Mouse (Mus musculus) limb, embryonic 12.5 days (tissue): ENCODE data around the gene Fam3b. TPM values are rescaled to one million over a fixed set of nuclear protein-coding genes. Genes with fewer than 3 reads are reported as not detected.

Experiments used
- ATAC-seq: fragments of 200-750 bp; cut with Nextera tagmentation; 2 replicates; pipeline ENCODE4 v1.8.0; 2017; ENCODE audit warnings: low read depth, moderate TSS enrichment; ENCODE audit not compliant: insufficient number of reproducible peaks, insufficient read depth, low FRiP score, low TSS enrichment
- H3K27ac ChIP-seq: fragments of 300-500 bp; sonication (generic); 2 replicates; pipeline ENCODE4 v1.5.1; 2016; ENCODE audit warnings: mild to moderate bottlenecking, moderate library complexity
- H3K27me3 ChIP-seq: fragments of 300-500 bp; sonication (generic); 2 replicates; pipeline ENCODE4 v1.6.1; 2016; ENCODE audit warnings: mild to moderate bottlenecking, moderate library complexity
- H3K36me3 ChIP-seq: fragments of 300-500 bp; sonication (generic); 2 replicates; pipeline ENCODE4 v1.6.1; 2016; ENCODE audit warnings: mild to moderate bottlenecking, moderate library complexity
- H3K4me1 ChIP-seq: fragments of 300-500 bp; sonication (generic); replicated peaks from 2 replicates; pipeline ENCODE4 v1.6.1; 2016
- H3K4me2 ChIP-seq: fragments of 300-500 bp; sonication (generic); 2 replicates; pipeline ENCODE4 v1.6.1; 2016; ENCODE audit warnings: mild to moderate bottlenecking, moderate library complexity
- H3K4me3 ChIP-seq: fragments of 300-500 bp; sonication (generic); replicated peaks from 2 replicates; pipeline ENCODE4 v1.5.1; 2016; ENCODE audit warnings: mild to moderate bottlenecking
- H3K9ac ChIP-seq: fragments of 300-500 bp; sonication (generic); replicated peaks from 2 replicates; pipeline ENCODE4 v1.6.1; 2016; ENCODE audit warnings: mild to moderate bottlenecking, moderate library complexity
- H3K9me3 ChIP-seq: fragments of 300-500 bp; sonication (generic); 2 replicates; pipeline ENCODE4 v1.6.1; 2016; ENCODE audit warnings: mild to moderate bottlenecking, moderate library complexity
- WGBS: fragments of 180-500 bp; shearing (Covaris S2); methylation state at CpG from one replicate; pipeline ENCODE4 v1.1.7; 2016; 5-methylcytosine and 5-hydroxymethylcytosine counted together
- polyA plus RNA-seq: library from polyadenylated mRNA; unstranded; fragments of >200 nt; fragmentation: Nextera tagmentation; extraction: Ambion mirVana; gene quantifications from 2 replicates; pipeline ENCODE4 v1.2.1, GENCODE M21; 2016

Fam3b gene
- polyA plus RNA-seq, 1 experiment from 2014 or later = not detected

DNA sequence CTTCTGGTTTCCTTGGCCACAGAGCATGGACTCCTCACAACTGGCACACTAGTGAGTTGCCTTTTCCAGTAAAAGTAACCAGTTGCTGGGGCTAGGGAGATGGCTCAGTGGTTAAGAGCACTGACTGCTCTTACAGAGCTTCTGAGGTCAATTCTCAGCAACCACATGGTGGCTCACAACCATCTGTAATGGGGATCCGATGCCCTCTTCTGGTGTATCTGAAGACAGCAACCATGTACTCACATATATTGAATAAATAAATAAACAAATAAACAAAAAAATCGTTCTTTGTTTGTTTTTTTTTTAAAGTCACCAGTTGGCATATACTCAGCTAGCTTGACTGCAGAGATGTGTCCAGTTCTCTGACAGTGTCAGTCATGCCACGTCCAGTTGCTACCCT lies 1.7 kb upstream of the Fam3b start:
- H3K4me3 ChIP-seq = no peak overlapping the region
- peaks cover under 1% of the 10 kb centered on the region; the same call in 1 of the 2 replicates for H3K4me1 ChIP-seq
- no peak overlapping the region for H3K4me2 ChIP-seq
- H3K36me3 ChIP-seq = no peaks in the 10 kb centered on the region
- ATAC-seq = no peak
- WGBS = 69% methylated on average over 3 of the region's 3 CpGs
- no peaks in the 10 kb centered on the region for H3K9me3 ChIP-seq
- no peak overlapping the region for H3K9ac ChIP-seq
- no peaks in the 10 kb centered on the region for H3K27me3 ChIP-seq
- no peak overlapping the region for H3K27ac ChIP-seq

DNA sequence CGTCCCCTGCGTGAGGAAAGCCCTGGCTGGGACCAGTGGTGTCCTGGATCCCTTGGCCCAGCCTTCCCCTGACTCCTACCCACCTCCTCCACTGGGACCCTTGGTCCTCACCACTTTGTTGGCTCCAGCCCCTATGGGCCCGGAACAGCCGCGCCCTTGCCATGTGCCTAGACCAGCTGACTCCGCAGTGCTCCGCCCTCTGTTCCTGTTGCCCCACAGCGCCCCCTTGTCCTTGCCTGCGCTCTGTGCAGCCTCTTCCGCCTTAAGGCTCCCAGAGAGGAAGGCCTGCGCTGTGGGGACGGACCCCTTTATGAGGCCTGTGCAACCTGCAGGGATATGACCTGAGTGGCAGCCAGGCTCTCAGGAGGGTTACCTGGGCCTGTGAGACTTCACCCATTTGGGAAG lies 2.3 kb downstream of the Fam3b start:
- Histone ChIP-seq H3K27ac (no peak overlapping the region), H3K9ac (no peak overlapping the region), H3K4me2 (no peak overlapping the region), H3K36me3 (no peaks in the 10 kb centered on the region), H3K4me3 (no peak overlapping the region), H3K9me3 (no peaks in the 10 kb centered on the region), H3K4me1 (no peaks in the 10 kb centered on the region), H3K27me3 (no peaks in the 10 kb centered on the region)
- WGBS = 82% methylated on average over 12 of the region's 12 CpGs
- ATAC-seq = no peak

DNA sequence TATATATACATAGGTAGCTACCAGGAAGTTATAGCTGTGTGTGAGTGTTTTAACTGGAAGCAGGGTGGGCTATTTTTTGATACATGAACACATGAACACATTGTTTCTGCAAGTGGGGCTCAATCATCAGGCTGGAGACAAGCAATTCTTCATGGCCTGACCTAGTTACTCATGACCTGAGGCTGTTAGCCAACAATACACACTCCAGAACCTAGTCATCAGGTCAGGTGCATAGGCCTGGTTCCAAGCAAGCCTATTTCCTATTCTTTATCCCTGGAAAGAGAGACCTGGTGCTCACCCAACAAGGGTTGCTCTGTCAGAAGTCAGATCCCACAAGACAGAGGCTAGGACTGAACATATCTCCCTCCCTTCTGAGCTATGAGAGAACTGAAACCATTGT lies 3.1 kb downstream of the Fam3b start:
- no peaks in the 10 kb centered on the region for H3K4me1 ChIP-seq
- no peak overlapping the region for H3K27ac ChIP-seq
- no peak overlapping the region for H3K9ac ChIP-seq
- no peak overlapping the region for H3K4me2 ChIP-seq
- no peaks in the 10 kb centered on the region for H3K36me3 ChIP-seq
- no peaks in the 10 kb centered on the region for H3K27me3 ChIP-seq
- H3K9me3 ChIP-seq = no peaks in the 10 kb centered on the region
- no peak overlapping the region for H3K4me3 ChIP-seq
- ATAC-seq = no peak

DNA sequence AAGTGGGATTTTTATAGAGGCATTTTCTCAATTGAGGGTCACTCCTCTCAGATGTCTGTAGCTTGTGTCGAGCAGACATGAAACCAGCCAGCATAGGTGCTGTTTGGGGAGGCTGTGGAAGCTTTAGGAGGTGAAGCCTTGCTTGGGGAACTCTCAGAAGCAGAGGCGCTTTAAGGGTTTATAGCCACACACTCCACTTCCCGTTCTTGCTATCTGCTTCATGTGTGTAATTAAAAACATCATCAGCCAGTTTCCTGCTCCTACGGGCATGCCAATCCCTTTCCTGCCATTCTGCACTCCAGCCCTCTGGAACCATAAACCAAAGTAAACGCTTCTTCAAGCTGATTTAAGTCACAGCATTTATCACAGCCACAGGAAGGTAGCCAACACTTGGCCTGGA lies 3.8 kb downstream of the Fam3b start:
- Histone ChIP-seq H3K4me2 (no peak overlapping the region), H3K36me3 (no peaks in the 10 kb centered on the region), H3K9ac (no peak overlapping the region), H3K9me3 (no peaks in the 10 kb centered on the region), H3K27ac (no peak overlapping the region), H3K4me3 (no peak overlapping the region), H3K4me1 (no peaks in the 10 kb centered on the region), H3K27me3 (no peaks in the 10 kb centered on the region)
- ATAC-seq = no peak
- WGBS = 15% methylated on average over 5 of the region's 5 CpGs

DNA sequence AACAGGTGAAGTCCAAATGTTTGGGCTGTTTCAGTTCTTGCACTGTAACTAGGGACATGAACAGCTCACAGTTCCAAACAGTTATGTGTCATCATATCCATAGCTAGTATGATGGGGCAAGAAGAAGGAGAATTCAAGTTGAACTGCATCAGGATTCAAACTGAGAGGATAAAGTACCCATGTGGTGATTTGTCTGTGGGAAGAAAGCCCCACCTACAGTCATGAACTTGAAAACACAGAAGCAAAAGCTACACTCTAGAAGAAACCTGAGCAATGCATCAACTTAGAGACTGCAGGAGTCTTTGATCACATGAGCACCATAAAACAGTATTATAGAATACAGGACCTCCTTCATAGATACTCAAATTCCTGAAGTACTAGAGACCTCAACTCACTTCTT lies 6.8 kb downstream of the Fam3b start:
- no peaks in the 10 kb centered on the region for H3K9me3 ChIP-seq
- H3K9ac ChIP-seq = no peak overlapping the region
- no peaks in the 10 kb centered on the region for H3K36me3 ChIP-seq
- H3K4me3 ChIP-seq = no peak overlapping the region
- no peak overlapping the region for H3K27ac ChIP-seq
- no peak for ATAC-seq
- no peaks in the 10 kb centered on the region for H3K4me1 ChIP-seq
- no peaks in the 10 kb centered on the region for H3K27me3 ChIP-seq
- H3K4me2 ChIP-seq = no peak overlapping the region

DNA sequence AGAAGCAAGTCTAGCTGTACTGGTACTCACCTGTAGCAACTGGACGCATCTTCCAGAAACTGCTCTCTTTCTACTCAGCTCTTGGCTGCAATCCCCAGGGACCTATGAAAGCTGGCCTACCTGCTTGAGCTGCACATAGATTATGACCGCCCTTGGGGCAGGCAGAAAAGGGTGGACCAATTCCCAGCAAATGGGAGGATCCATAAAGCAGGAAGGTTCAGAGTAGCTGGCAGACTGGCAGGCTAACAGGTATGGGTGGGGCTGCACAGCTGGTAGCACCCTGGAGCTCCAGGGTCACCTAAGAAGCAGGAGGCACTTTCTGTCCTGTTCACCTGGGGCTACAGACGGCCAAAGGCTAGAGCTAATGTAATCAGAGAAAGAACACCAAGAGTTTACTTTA lies 9.8 kb downstream of the Fam3b start:
- Histone ChIP-seq H3K4me3 (no peak overlapping the region), H3K27ac (no peak overlapping the region), H3K9ac (no peak overlapping the region), H3K9me3 (no peaks in the 10 kb centered on the region), H3K27me3 (no peaks in the 10 kb centered on the region), H3K4me2 (no peak overlapping the region), H3K36me3 (no peaks in the 10 kb centered on the region), H3K4me1 (no peaks in the 10 kb centered on the region)
- WGBS = 83% methylated on average over 3 of the region's 3 CpGs
- no peak for ATAC-seq

DNA sequence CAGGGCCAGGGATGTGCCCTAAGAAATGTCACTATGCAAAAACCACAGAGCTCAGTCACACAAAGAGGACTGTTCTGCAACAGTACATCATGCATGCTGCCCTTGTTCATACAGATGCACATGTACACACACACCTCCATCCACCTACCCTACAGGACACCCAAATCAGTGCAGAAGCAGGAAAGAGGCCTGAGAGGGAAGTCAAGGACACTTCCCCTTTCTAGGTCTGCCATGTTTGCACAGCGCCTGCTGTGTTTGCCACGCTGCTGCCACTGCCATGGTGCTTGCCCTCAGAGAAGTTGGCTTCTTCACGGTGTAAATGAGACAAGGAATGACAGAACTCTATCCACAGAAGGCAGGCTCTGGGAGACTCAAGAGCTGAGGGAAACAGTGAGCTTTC lies 10.8 kb downstream of the Fam3b start:
- no peaks in the 10 kb centered on the region for H3K36me3 ChIP-seq
- no peak overlapping the region for H3K4me3 ChIP-seq
- no peaks in the 10 kb centered on the region for H3K27me3 ChIP-seq
- no peak overlapping the region for H3K27ac ChIP-seq
- no peak overlapping the region for H3K4me2 ChIP-seq
- ATAC-seq = no peak
- no peaks in the 10 kb centered on the region for H3K4me1 ChIP-seq
- H3K9ac ChIP-seq = no peak overlapping the region
- 90% methylated on average over 3 of the region's 3 CpGs for WGBS
- no peaks in the 10 kb centered on the region for H3K9me3 ChIP-seq

DNA sequence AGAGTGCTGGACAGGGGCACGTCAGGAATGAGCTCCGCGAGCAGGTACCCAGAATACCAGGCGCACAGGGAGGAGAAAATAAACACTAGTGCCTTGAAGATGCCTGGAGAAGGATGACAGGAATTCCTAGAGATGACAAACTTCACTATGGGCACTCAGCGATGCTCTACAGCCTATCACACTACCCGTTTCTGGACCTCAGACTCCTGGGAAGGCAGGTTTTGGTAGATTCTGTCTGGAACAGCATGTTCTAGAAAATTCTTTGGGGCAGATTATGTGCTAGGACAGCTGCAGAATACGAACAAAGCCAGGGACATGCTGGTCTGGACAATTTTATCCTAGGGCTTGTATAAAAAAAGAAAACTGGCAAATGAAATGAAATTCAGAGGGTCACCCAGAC lies 13.7 kb downstream of the Fam3b start:
- WGBS = 85% methylated on average over 7 of the region's 7 CpGs
- H3K36me3 ChIP-seq = no peaks in the 10 kb centered on the region
- no peak overlapping the region for H3K27ac ChIP-seq
- no peaks in the 10 kb centered on the region for H3K4me1 ChIP-seq
- H3K4me3 ChIP-seq = no peak overlapping the region
- no peaks in the 10 kb centered on the region for H3K27me3 ChIP-seq
- H3K9ac ChIP-seq = no peak overlapping the region
- no peak overlapping the region for H3K4me2 ChIP-seq
- no peaks in the 10 kb centered on the region for H3K9me3 ChIP-seq
- no peak for ATAC-seq

DNA sequence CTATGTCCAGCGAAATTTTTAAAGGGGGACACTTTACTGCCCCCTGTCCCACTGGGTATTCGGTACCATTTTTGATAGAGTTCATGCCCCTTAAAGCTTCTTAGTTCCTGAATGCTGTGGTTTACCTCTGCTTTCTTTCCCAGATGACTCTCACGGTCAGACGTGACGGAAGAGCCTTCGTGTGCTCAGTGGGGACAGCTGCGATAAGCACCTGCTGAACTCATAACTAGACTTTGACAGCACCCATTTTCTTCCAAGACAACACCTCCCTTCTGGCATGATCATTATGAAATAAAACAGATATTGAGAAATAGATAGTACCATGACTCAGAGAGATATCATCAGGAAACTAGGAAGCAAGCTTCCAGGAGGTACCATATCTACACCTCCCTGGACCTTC lies 15.2 kb downstream of the Fam3b start:
- H3K4me3 ChIP-seq = no peak overlapping the region
- no peaks in the 10 kb centered on the region for H3K9me3 ChIP-seq
- no peak for ATAC-seq
- no peak overlapping the region for H3K4me2 ChIP-seq
- no peaks in the 10 kb centered on the region for H3K36me3 ChIP-seq
- no peaks in the 10 kb centered on the region for H3K27me3 ChIP-seq
- WGBS = 91% methylated on average over 7 of the region's 7 CpGs
- H3K9ac ChIP-seq = no peak overlapping the region
- no peaks in the 10 kb centered on the region for H3K4me1 ChIP-seq
- H3K27ac ChIP-seq = no peak overlapping the region

DNA sequence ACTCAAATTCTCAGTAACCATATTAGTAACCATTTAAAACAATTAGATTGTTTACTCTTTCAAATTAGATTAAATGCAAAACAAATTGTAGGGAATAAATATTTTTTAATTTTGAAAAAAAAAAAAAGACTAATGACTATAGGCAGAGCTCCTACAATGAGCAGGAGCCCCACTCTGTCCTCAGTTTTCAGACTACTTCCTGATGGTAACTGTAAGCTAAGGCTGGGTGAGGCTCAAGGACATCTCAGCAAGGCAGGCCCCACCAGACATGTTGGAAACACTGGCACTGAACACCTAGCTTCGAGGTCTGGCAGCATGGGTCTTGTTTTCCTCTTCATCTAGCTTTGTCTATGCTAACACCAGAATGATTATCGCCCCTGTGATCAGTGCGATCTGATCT lies 16.5 kb downstream of the Fam3b start:
- H3K27ac ChIP-seq = no peak overlapping the region
- no peaks in the 10 kb centered on the region for H3K36me3 ChIP-seq
- no peak overlapping the region for H3K4me2 ChIP-seq
- H3K4me1 ChIP-seq = no peaks in the 10 kb centered on the region
- H3K4me3 ChIP-seq = no peak overlapping the region
- 93% methylated on average over 3 of the region's 3 CpGs for WGBS
- H3K27me3 ChIP-seq = no peaks in the 10 kb centered on the region
- no peak for ATAC-seq
- H3K9ac ChIP-seq = no peak overlapping the region
- H3K9me3 ChIP-seq = no peaks in the 10 kb centered on the region

DNA sequence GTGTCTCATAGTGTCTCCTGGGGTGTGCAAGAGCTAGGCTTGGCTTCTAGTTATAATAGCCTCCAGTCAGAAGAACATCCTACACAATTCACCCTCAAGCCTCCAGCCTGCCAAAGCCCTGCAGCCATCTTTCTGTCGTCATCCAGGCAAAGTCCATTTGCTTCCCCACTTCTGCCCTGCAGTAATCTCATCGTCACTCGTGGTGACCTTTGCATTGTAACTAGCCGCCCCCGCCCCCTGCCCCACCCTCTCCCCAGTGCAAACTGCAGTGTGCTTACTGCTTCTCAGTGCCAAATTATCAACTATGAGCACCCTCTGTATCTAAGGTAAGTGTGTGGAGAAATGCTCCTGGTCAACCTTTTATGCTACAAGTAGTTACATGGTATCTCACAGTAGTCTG lies 16.9 kb downstream of the Fam3b start:
- no peak for ATAC-seq
- no peaks in the 10 kb centered on the region for H3K36me3 ChIP-seq
- no peaks in the 10 kb centered on the region for H3K27me3 ChIP-seq
- 44% methylated on average over 5 of the region's 5 CpGs for WGBS
- H3K4me3 ChIP-seq = no peak overlapping the region
- no peak overlapping the region for H3K9ac ChIP-seq
- H3K27ac ChIP-seq = no peak overlapping the region
- no peaks in the 10 kb centered on the region for H3K4me1 ChIP-seq
- no peak overlapping the region for H3K4me2 ChIP-seq
- H3K9me3 ChIP-seq = no peaks in the 10 kb centered on the region

DNA sequence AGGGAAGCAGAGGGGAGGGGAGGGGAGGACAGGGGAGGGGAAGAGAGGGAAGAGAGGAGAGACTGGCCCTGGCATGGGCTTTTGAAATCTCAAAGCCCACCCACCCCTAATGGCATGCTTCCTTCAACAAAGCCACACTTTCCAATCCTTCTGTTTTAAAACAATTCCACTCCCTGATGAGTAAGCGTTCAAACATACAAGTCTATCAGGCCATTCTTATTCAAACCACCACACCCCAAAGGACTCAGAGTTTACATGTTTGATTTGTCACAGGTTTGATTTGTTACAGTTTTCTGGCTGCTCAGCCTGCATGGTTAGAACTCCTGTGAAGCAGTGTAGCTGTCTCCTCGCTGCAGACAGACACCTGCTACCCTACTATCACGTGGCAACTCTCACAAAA lies 18.6 kb downstream of the Fam3b start:
- no peaks in the 10 kb centered on the region for H3K27me3 ChIP-seq
- no peak overlapping the region for H3K4me3 ChIP-seq
- no peak overlapping the region for H3K9ac ChIP-seq
- no peak for ATAC-seq
- no peak overlapping the region for H3K27ac ChIP-seq
- no peaks in the 10 kb centered on the region for H3K9me3 ChIP-seq
- no peaks in the 10 kb centered on the region for H3K4me1 ChIP-seq
- WGBS = 64% methylated on average over 3 of the region's 3 CpGs
- H3K4me2 ChIP-seq = no peak overlapping the region
- H3K36me3 ChIP-seq = no peaks in the 10 kb centered on the region
